ENCODE assay signal across 24 mouse cellular contexts in genomic region chr7:84142196-84142595, GRCm38 (mm10). TPM values are rescaled to one million over a fixed set of nuclear protein-coding genes. Genes with fewer than 3 reads are reported as not detected.
DNase-seq lines count a peak whose midpoint lies in the region; ATAC-seq and TF ChIP-seq lines count a peak whose summit lies in the region.
"Had no signal": no experiment of that assay in that cellular context is flagged by ENCODE, and none has a peak within 500 bp of the region (broad histone marks: within the 10 kb centered on the region; RNA-seq: fewer than 3 reads in every experiment).

No protein-coding gene starts in this region.

- peaks cover 79% of the 10 kb centered on the region for H3K4me1 ChIP-seq in kidney, adult 2 months (ENCODE audit: control insufficient read depth, insufficient read depth, low read length)
- H3K4me1 ChIP-seq in embryonic fibroblast, embryonic 13.5 days (ENCODE audit: control insufficient read depth, insufficient read depth, low read length) = peaks cover 19% of the 10 kb centered on the region
- peaks cover 67% of the 10 kb centered on the region for H3K4me1 ChIP-seq in lung, embryonic 16.5 days (replicated peaks; ENCODE audit: control insufficient read depth, insufficient read depth, low read length)
- H3K4me1 ChIP-seq in midbrain, postnatal 0 days (ENCODE audit: insufficient read depth, low read length) = no peaks in the 10 kb centered on the region; the same call in 1 of the 2 replicates

- WGBS in kidney, adult 2 months = 67% methylated on average over 4 of the region's 4 CpGs
- 63% methylated on average over 4 of the region's 4 CpGs for WGBS in lung, embryonic 16.5 days
- WGBS in midbrain, postnatal 0 days = 92% methylated on average over 4 of the region's 4 CpGs

- 0 out of 2 replicates have a peak overlapping the region, but pooled peaks have one; percentile 0 for H3K27ac ChIP-seq in kidney, adult 2 months (ENCODE audit: insufficient read depth, low read depth, low read length)
- H3K27ac ChIP-seq in embryonic fibroblast, embryonic 13.5 days (ENCODE audit: insufficient read depth, low read length) = peak overlapping the region; percentile 50; the same call in 1 of the 2 replicates
- H3K27ac ChIP-seq in lung, embryonic 16.5 days (ENCODE audit: low read length) = 0 out of 2 replicates have a peak overlapping the region, but pooled peaks have one; percentile 19
- no peak overlapping the region for H3K27ac ChIP-seq in midbrain, postnatal 0 days (ENCODE audit: low read depth, low read length)
- H3K27ac ChIP-seq: forebrain, embryonic 10.5 days; forebrain, embryonic 15.5 days; heart, adult 2 months; hindbrain, embryonic 10.5 days; hindbrain, embryonic 14.5 days had no signal

- ATAC-seq in lung, embryonic 16.5 days (ENCODE audit: low read depth) = peak; percentile 29
- no peak for ATAC-seq in midbrain, postnatal 0 days (ENCODE audit: low FRiP score)
- ATAC-seq: forebrain, embryonic 15.5 days had no signal

- DNase-seq in kidney, adult 2 months = no peak
- no peak for DNase-seq in kidney, adult 9 months
- peak; percentile 77 for DNase-seq in lung, postnatal 25 days (ENCODE audit: low spot score)
- no peak for DNase-seq in cerebellum, adult 8-10 months
- no peak for DNase-seq in midbrain, postnatal 0 days (ENCODE audit: low spot score)
- DNase-seq in right cerebral cortex, postnatal 4 days = no peak
- DNase-seq: adrenal gland, postnatal 14 days; cerebellum, adult 11-12 months; cerebellum, adult 9-11 months; cerebellum, postnatal 36 days; gastrocnemius, postnatal 10 days; heart, adult 2 months; heart, postnatal 14 days had no signal

- no peak for TF ChIP-seq POLR2A in kidney, adult 2 months (IDR thresholded peaks at IDR 0.05; ENCODE audit: low read depth, low read length)
- TF ChIP-seq POLR2A in embryonic fibroblast, embryonic 13.5 days (IDR thresholded peaks at IDR 0.05; ENCODE audit: low read depth, low read length) = no peak

- no peak overlapping the region for H3K9ac ChIP-seq in lung, embryonic 16.5 days (ENCODE audit: low read length)
- H3K9ac ChIP-seq in midbrain, postnatal 0 days (replicated peaks; ENCODE audit: low read length, poor library complexity, severe bottlenecking) = no peak overlapping the region
- H3K9ac ChIP-seq: forebrain, embryonic 15.5 days; heart, embryonic 15.5 days; hindbrain, embryonic 14.5 days had no signal

- no peaks in the 10 kb centered on the region for H3K27me3 ChIP-seq in kidney, adult 2 months (replicated peaks; ENCODE audit: control insufficient read depth, insufficient read depth, low read length)
- no peaks in the 10 kb centered on the region for H3K27me3 ChIP-seq in lung, embryonic 16.5 days (ENCODE audit: control insufficient read depth, insufficient read depth, low read depth, low read length)
- H3K27me3 ChIP-seq in midbrain, postnatal 0 days (ENCODE audit: insufficient read depth, low read length) = no peaks in the 10 kb centered on the region
- H3K27me3 ChIP-seq: forebrain, embryonic 15.5 days; heart, embryonic 15.5 days had no signal

- no peak overlapping the region for H3K4me2 ChIP-seq in lung, embryonic 16.5 days (ENCODE audit: low read depth, low read length)
- H3K4me2 ChIP-seq in midbrain, postnatal 0 days (ENCODE audit: low read depth, low read length, poor library complexity, severe bottlenecking) = no peak overlapping the region
- H3K4me2 ChIP-seq: forebrain, embryonic 15.5 days; heart, embryonic 11.5 days; heart, embryonic 15.5 days; hindbrain, embryonic 14.5 days had no signal

- no peaks in the 10 kb centered on the region for H3K9me3 ChIP-seq in lung, embryonic 16.5 days (ENCODE audit: control insufficient read depth, low read length)
- H3K9me3 ChIP-seq in midbrain, postnatal 0 days (ENCODE audit: low read length) = no peaks in the 10 kb centered on the region
- H3K9me3 ChIP-seq: embryonic facial prominence, embryonic 10.5 days; forebrain, embryonic 10.5 days; forebrain, embryonic 15.5 days; heart, embryonic 15.5 days; hindbrain, embryonic 10.5 days had no signal

- TF ChIP-seq CTCF in kidney, adult 2 months (conservative IDR thresholded peaks at IDR 0.05; ENCODE audit: insufficient read depth, insufficient read length, low read depth, low read length) = no peak
- TF ChIP-seq CTCF in embryonic fibroblast, embryonic 13.5 days (IDR thresholded peaks at IDR 0.05; ENCODE audit: borderline replicate concordance, insufficient read depth, low read length) = no peak
- TF ChIP-seq CTCF in midbrain, postnatal 0 days (IDR thresholded peaks at IDR 0.05) = no peak

- H3K4me3 ChIP-seq in kidney, adult 2 months (ENCODE audit: insufficient read depth, low read depth, low read length) = no peak overlapping the region
- no peak overlapping the region for H3K4me3 ChIP-seq in embryonic fibroblast, embryonic 13.5 days (ENCODE audit: insufficient read depth, low read length)
- no peak overlapping the region for H3K4me3 ChIP-seq in lung, embryonic 16.5 days (ENCODE audit: low read length)
- H3K4me3 ChIP-seq in midbrain, postnatal 0 days (ENCODE audit: low read depth, low read length) = no peak overlapping the region
- H3K4me3 ChIP-seq: embryonic facial prominence, embryonic 10.5 days; erythroblast, embryonic 14.5 days; forebrain, embryonic 10.5 days; forebrain, embryonic 15.5 days; heart, adult 2 months; heart, embryonic 15.5 days; hindbrain, embryonic 10.5 days had no signal

- H3K36me3 ChIP-seq in kidney, adult 2 months (ENCODE audit: control insufficient read depth, insufficient read depth, low read length) = no peaks in the 10 kb centered on the region
- H3K36me3 ChIP-seq in lung, embryonic 16.5 days (ENCODE audit: control insufficient read depth, insufficient read depth, low read length) = no peaks in the 10 kb centered on the region
- no peaks in the 10 kb centered on the region for H3K36me3 ChIP-seq in midbrain, postnatal 0 days (ENCODE audit: insufficient read depth, low read length)
- H3K36me3 ChIP-seq: embryonic facial prominence, embryonic 10.5 days; forebrain, embryonic 10.5 days; forebrain, embryonic 15.5 days; heart, embryonic 15.5 days; hindbrain, embryonic 10.5 days had no signal

RNA-seq across cellular contexts. Expression of gene Abhd17c, which starts 9.5 kb away (rescaled TPM):
- polyA plus RNA-seq in kidney, adult 2 months (2012; rRNA removed) = 151 and 179 TPM in 2 replicates
- polyA plus RNA-seq in embryonic fibroblast, embryonic 13.5 days (2011; ENCODE audit: insufficient read length, low read depth, missing spikeins) = 29.3 and 35.6 TPM in 2 replicates
- polyA plus RNA-seq in lung, embryonic 16.5 days (2015; fragmentation: Nextera tagmentation; extraction: Ambion mirVana) = 9.4 and 9.8 TPM in 2 replicates
- 81.9 and 89.8 TPM in 2 replicates for total RNA-seq in midbrain, postnatal 0 days (2014; rRNA removed)
- polyA plus RNA-seq in midbrain, postnatal 0 days (2015; fragmentation: Nextera tagmentation; extraction: Ambion mirVana) = 66.9 and 76.9 TPM in 2 replicates

RNA-seq across cellular contexts. Expression of gene Cemip, which starts 55.9 kb away (rescaled TPM):
- polyA plus RNA-seq in kidney, adult 2 months (2012; rRNA removed) = 0.08 and 0.10 TPM in 2 replicates
- polyA plus RNA-seq in embryonic fibroblast, embryonic 13.5 days (2011; ENCODE audit: insufficient read length, low read depth, missing spikeins) = 73.5 and 79.0 TPM in 2 replicates
- 1.4 and 1.5 TPM in 2 replicates for polyA plus RNA-seq in lung, embryonic 16.5 days (2015; fragmentation: Nextera tagmentation; extraction: Ambion mirVana)
- total RNA-seq in midbrain, postnatal 0 days (2014; rRNA removed) = 6.6 and 8.2 TPM in 2 replicates
- 0.49 and 0.60 TPM in 2 replicates for polyA plus RNA-seq in midbrain, postnatal 0 days (2015; fragmentation: Nextera tagmentation; extraction: Ambion mirVana)
- total RNA-seq: MEL had no signal

Comparison
In these comparisons a context has a peak if more than half of its experiments do, and no peak if none do; other contexts are left out.
1. RNA of gene Cemip, which starts 55.9 kb away (polyA plus RNA-seq): 73.5 to 79.0 TPM in embryonic fibroblast, embryonic 13.5 days; 1.4 to 1.5 TPM in lung, embryonic 16.5 days, 0.49 to 0.60 TPM in midbrain, postnatal 0 days and 0.08 to 0.10 TPM in kidney, adult 2 months; every median in the first group is over 10 times any median in the second.